ENCODE assay signal across 8 mouse cellular contexts in the genomic region with DNA sequence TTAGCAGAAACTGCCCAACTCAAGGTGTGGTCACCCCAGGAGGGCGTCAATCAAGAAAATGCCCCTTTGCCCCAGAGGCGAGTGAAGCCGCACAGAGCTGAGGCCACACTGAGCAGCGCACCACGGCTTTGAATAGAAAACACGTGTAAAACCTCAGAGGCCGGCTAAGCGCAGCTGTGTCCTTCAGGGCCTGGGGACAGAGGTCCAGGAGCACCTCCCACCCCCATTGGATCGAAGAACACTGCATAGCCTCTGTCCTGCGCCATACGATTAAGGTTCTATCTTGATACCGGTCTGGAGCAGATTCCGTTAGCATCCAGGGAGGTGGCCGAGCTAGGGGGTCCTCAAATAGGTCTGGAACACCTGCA. TPM values are rescaled to one million over a fixed set of nuclear protein-coding genes. Genes with fewer than 3 reads are reported as not detected.
A peak's percentile ranks its signal among the peaks of the same experiment; 100 is the strongest.
DNase-seq lines count a peak whose midpoint lies in the region; ATAC-seq lines count a peak whose summit lies in the region.

No protein-coding gene starts in this region.

- no peaks in the 10 kb centered on the region for H3K9me3 ChIP-seq in heart, embryonic 10.5 days
- 0 out of 2 replicates have a peak, but pooled peaks cover 3% of the 10 kb centered on the region for H3K9me3 ChIP-seq in heart, embryonic 14.5 days (ENCODE audit: control insufficient read depth, low read length)
- no peaks in the 10 kb centered on the region for H3K9me3 ChIP-seq in limb, embryonic 10.5 days (replicated peaks)
- no peaks in the 10 kb centered on the region for H3K9me3 ChIP-seq in midbrain, embryonic 15.5 days

- H3K36me3 ChIP-seq in heart, embryonic 10.5 days, result no peaks in the 10 kb centered on the region
- H3K36me3 ChIP-seq in heart, embryonic 14.5 days (ENCODE audit: control insufficient read depth, insufficient read depth, low read length), result no peaks in the 10 kb centered on the region
- no peaks in the 10 kb centered on the region for H3K36me3 ChIP-seq in limb, embryonic 10.5 days
- no peaks in the 10 kb centered on the region for H3K36me3 ChIP-seq in midbrain, embryonic 15.5 days (replicated peaks)

- DNase-seq in heart, embryonic 10.5 days (ENCODE audit: low spot score), result no peak
- no peak for DNase-seq in heart, postnatal 25 days (ENCODE audit: low spot score)
- DNase-seq in adrenal gland, postnatal 10 days, result peak; percentile 47
- DNase-seq in limb, embryonic 10.5 days (ENCODE audit: low spot score), result peak; percentile 63
- no peak for DNase-seq in T-cell, adult 2 months (ENCODE audit: low spot score)
- DNase-seq in cerebellum, postnatal 36 days, result no peak

- ATAC-seq in heart, embryonic 14.5 days (ENCODE audit: insufficient number of reproducible peaks, insufficient read depth, low FRiP score, low read depth), result no peak
- ATAC-seq in midbrain, embryonic 15.5 days (replicated peaks), result peak; percentile 51

- peaks cover 92% of the 10 kb centered on the region for H3K27me3 ChIP-seq in heart, embryonic 10.5 days (ENCODE audit: insufficient read depth, poor library complexity, severe bottlenecking)
- peaks cover 81% of the 10 kb centered on the region for H3K27me3 ChIP-seq in heart, embryonic 14.5 days (ENCODE audit: control insufficient read depth, insufficient read depth, low read length)
- peaks cover 90% of the 10 kb centered on the region for H3K27me3 ChIP-seq in limb, embryonic 10.5 days (ENCODE audit: low read depth, poor library complexity, severe bottlenecking)
- peaks cover 75% of the 10 kb centered on the region for H3K27me3 ChIP-seq in midbrain, embryonic 15.5 days (replicated peaks)

- peak overlapping the region; percentile 66 for H3K4me3 ChIP-seq in heart, embryonic 10.5 days
- H3K4me3 ChIP-seq in heart, embryonic 14.5 days (ENCODE audit: control insufficient read depth in 1 of 2, insufficient read depth in 1 of 2, low read depth in 1 of 2, low read length in 2 of 2), result peak overlapping the region; percentile 59
- peak overlapping the region; percentile 59 for H3K4me3 ChIP-seq in limb, embryonic 10.5 days
- H3K4me3 ChIP-seq in midbrain, embryonic 15.5 days, result peak overlapping the region; percentile 36

- 2% methylated on average over 14 of the region's 14 CpGs for WGBS in heart, embryonic 10.5 days
- WGBS in heart, embryonic 14.5 days, result 2% methylated on average over 14 of the region's 14 CpGs
- 1% methylated on average over 14 of the region's 14 CpGs for WGBS in limb, embryonic 10.5 days
- WGBS in midbrain, embryonic 15.5 days, result 2% methylated on average over 14 of the region's 14 CpGs

- H3K4me2 ChIP-seq in heart, embryonic 14.5 days (ENCODE audit: low read length), result peak overlapping the region; percentile 76
- peak overlapping the region; percentile 51 for H3K4me2 ChIP-seq in midbrain, embryonic 15.5 days

- H3K4me1 ChIP-seq in heart, embryonic 10.5 days, result peaks cover 20% of the 10 kb centered on the region
- peaks cover 2 to 8% of the 10 kb centered on the region in 2 experiments; a peak in 1 of 4 replicates for H3K4me1 ChIP-seq in heart, embryonic 14.5 days (ENCODE audit: control insufficient read depth in 2 of 2, insufficient read depth in 2 of 2, low read length in 2 of 2)
- peaks cover 34% of the 10 kb centered on the region for H3K4me1 ChIP-seq in limb, embryonic 10.5 days
- H3K4me1 ChIP-seq in midbrain, embryonic 15.5 days, result peaks cover 16% of the 10 kb centered on the region

- H3K9ac ChIP-seq in heart, embryonic 14.5 days (ENCODE audit: low read length), result peak overlapping the region; percentile 73
- no peak overlapping the region for H3K9ac ChIP-seq in midbrain, embryonic 15.5 days

- peak overlapping the region; percentile 87; the same call in 1 of the 2 replicates for H3K27ac ChIP-seq in heart, embryonic 10.5 days
- H3K27ac ChIP-seq in heart, embryonic 14.5 days (replicated peaks in 1 of 2; ENCODE audit: control insufficient read depth in 1 of 2, insufficient read depth in 1 of 2, low read depth in 2 of 2, low read length in 2 of 2), result no peak overlapping the region
- no peak overlapping the region for H3K27ac ChIP-seq in limb, embryonic 10.5 days
- no peak overlapping the region for H3K27ac ChIP-seq in midbrain, embryonic 15.5 days

- intact Hi-C loops in heart, postnatal 25 days (cut with DNase I), result no loop called here

RNA-seq across cellular contexts. Expression of a gene that starts 0.7 kb away (rescaled TPM):
- polyA plus RNA-seq in heart, embryonic 10.5 days (2016; fragmentation: Nextera tagmentation; extraction: Ambion mirVana), result 10.6 and 26.5 TPM in 2 replicates
- total RNA-seq in heart, postnatal 25 days (2021), result 1 to 10 TPM; 3.8 to 4.8 TPM
- 10 to 100 TPM; 19.8 to 26.7 TPM for total RNA-seq in adrenal gland, postnatal 10 days (2021)
- polyA plus RNA-seq in heart, embryonic 14.5 days (2014; fragmentation: Nextera tagmentation; extraction: Ambion mirVana), result 11.6 and 13.2 TPM in 2 replicates
- 6.8 and 7.2 TPM in 2 replicates for polyA plus RNA-seq in limb, embryonic 10.5 days (2016; fragmentation: Nextera tagmentation; extraction: Ambion mirVana)
- polyA plus RNA-seq in midbrain, embryonic 15.5 days (2015; fragmentation: Nextera tagmentation; extraction: Ambion mirVana), result 5.1 and 5.2 TPM in 2 replicates

RNA-seq across cellular contexts. Expression of a gene that starts 57.7 kb away (rescaled TPM):
- polyA plus RNA-seq in heart, embryonic 10.5 days (2016; fragmentation: Nextera tagmentation; extraction: Ambion mirVana), result 54.7 and 56.8 TPM in 2 replicates
- under 1 TPM; 0.88 to 0.95 TPM for total RNA-seq in heart, postnatal 25 days (2021)
- 10 to 100 TPM; 12.2 to 15.0 TPM for total RNA-seq in adrenal gland, postnatal 10 days (2021)
- 48.0 and 48.5 TPM in 2 replicates for polyA plus RNA-seq in heart, embryonic 14.5 days (2014; fragmentation: Nextera tagmentation; extraction: Ambion mirVana)
- 73.1 and 88.0 TPM in 2 replicates for polyA plus RNA-seq in limb, embryonic 10.5 days (2016; fragmentation: Nextera tagmentation; extraction: Ambion mirVana)
- polyA plus RNA-seq in midbrain, embryonic 15.5 days (2015; fragmentation: Nextera tagmentation; extraction: Ambion mirVana), result 8.4 and 11.3 TPM in 2 replicates

Comparison
In these comparisons a context has a peak if more than half of its experiments do, and no peak if none do; other contexts are left out.
1. DNase-seq: peak in adrenal gland, postnatal 10 days (single experiment) and limb, embryonic 10.5 days (single experiment); none in heart, embryonic 10.5 days (single experiment), heart, postnatal 25 days (single experiment), T-cell, adult 2 months (single experiment) and cerebellum, postnatal 36 days (0 of 2).
2. Peak in every context shown above with its lines, with median percentiles within 50 percentile points of each other: H3K4me3 ChIP-seq.